Mouse (Mus musculus): ENCODE results near the gene Jakmip3.

DNA sequence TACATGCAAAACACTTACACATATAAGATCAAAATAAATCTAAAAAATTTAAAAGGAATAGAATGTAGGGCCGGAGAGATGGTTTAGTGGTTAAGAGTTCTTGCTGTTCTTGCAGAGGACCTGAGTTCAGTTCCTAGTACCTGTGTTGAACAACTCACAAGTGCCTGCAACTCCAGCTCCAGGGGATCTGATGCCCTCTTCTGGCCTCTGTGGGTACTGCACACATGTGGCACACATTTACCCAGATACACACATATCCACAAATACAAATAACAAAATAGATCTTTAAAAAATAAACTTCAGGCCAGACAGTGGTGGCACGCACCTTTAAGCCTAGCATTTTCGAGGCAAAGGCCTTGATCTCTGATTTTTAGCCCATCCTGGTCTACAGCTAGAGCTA is 6.0 kb upstream of the Jakmip3 start:
- TF ChIP-seq CTCF (IDR thresholded peaks at IDR 0.05; ENCODE audit: extremely low read depth, insufficient read length, insufficient replicate concordance, low read depth, low read length) (no peak), POLR2A (IDR thresholded peaks at IDR 0.05; ENCODE audit: low read depth, low read length) (no peak)
